Mouse (Mus musculus) granulocyte monocyte progenitor cell, adult 5-6 weeks (primary cell): ENCODE data around the gene Eif3l. TPM values are rescaled to one million over a fixed set of nuclear protein-coding genes. Genes with fewer than 3 reads are reported as not detected.

Experiments
- total RNA-seq, 2 experiments: library from RNA; stranded (forward) in 1 of 2; stranded (reverse) in 1 of 2; fragments of 200-712, 200-1000 nt in 1 of 2; fragments of >200 nt in 1 of 2; fragmentation: Nextera tagmentation in 1 of 2; gene quantifications; 2 replicates each; pipeline ENCODE4 v1.2.3; 2014 to 2017

The Eif3l gene
- total RNA-seq, 2 experiments from 2014 or later, result 235 to 310 TPM

Other genes starting within 250 kb of the Eif3l start
- gene Cdc42ep1, start 232.6 kb upstream of the Eif3l start, total RNA-seq (2014; fragmentation: Nextera tagmentation), result not detected in 2 replicates
- gene Cdc42ep1, start 232.6 kb upstream of the Eif3l start, total RNA-seq (2017), result not detected in 2 replicates
- not detected in 2 replicates for gene Lgals2, start 219.7 kb upstream of the Eif3l start, total RNA-seq (2014; fragmentation: Nextera tagmentation)
- not detected in 2 replicates for gene Lgals2, start 219.7 kb upstream of the Eif3l start, total RNA-seq (2017)
- gene Gga1, start 198.0 kb upstream of the Eif3l start, total RNA-seq (2014; fragmentation: Nextera tagmentation), result 46.3 and 48.6 TPM in 2 replicates
- 13.9 and 17.6 TPM in 2 replicates for gene Gga1, start 198.0 kb upstream of the Eif3l start, total RNA-seq (2017)
- gene Gm49510, start 175.5 kb upstream of the Eif3l start, total RNA-seq (2014; fragmentation: Nextera tagmentation), result not detected in 2 replicates
- gene Gm49510, start 175.5 kb upstream of the Eif3l start, total RNA-seq (2017), result 1.1 TPM in 1 of 2 replicates, not detected in the other
- gene Sh3bp1, start 175.4 kb upstream of the Eif3l start, total RNA-seq (2014; fragmentation: Nextera tagmentation), result 58.0 and 70.8 TPM in 2 replicates
- gene Sh3bp1, start 175.4 kb upstream of the Eif3l start, total RNA-seq (2017), result 19.3 and 29.4 TPM in 2 replicates
- 10.6 and 19.8 TPM in 2 replicates for gene Pdxp, start 161.3 kb upstream of the Eif3l start, total RNA-seq (2014; fragmentation: Nextera tagmentation)
- 4.0 and 6.4 TPM in 2 replicates for gene Pdxp, start 161.3 kb upstream of the Eif3l start, total RNA-seq (2017)
- gene Lgals1, start 148.5 kb upstream of the Eif3l start, total RNA-seq (2014; fragmentation: Nextera tagmentation), result 677 and 745 TPM in 2 replicates
- 746 and 991 TPM in 2 replicates for gene Lgals1, start 148.5 kb upstream of the Eif3l start, total RNA-seq (2017)
- gene Nol12, start 140.2 kb upstream of the Eif3l start, total RNA-seq (2014; fragmentation: Nextera tagmentation), result 34.4 and 60.8 TPM in 2 replicates
- 20.1 and 30.7 TPM in 2 replicates for gene Nol12, start 140.2 kb upstream of the Eif3l start, total RNA-seq (2017)
- gene Triobp, start 127.5 kb upstream of the Eif3l start, total RNA-seq (2014; fragmentation: Nextera tagmentation), result 44.7 and 55.4 TPM in 2 replicates
- 20.6 and 32.3 TPM in 2 replicates for gene Triobp, start 127.5 kb upstream of the Eif3l start, total RNA-seq (2017)
- gene H1f0, start 46.7 kb upstream of the Eif3l start, total RNA-seq (2014; fragmentation: Nextera tagmentation), result 10.6 and 17.0 TPM in 2 replicates
- gene H1f0, start 46.7 kb upstream of the Eif3l start, total RNA-seq (2017), result 19.6 and 24.4 TPM in 2 replicates
- 0.73 TPM in 1 of 2 replicates, not detected in the other for gene Galr3, start 33.3 kb upstream of the Eif3l start, total RNA-seq (2014; fragmentation: Nextera tagmentation)
- gene Galr3, start 33.3 kb upstream of the Eif3l start, total RNA-seq (2017), result 0.65 and 2.1 TPM in 2 replicates
- 14.5 and 21.9 TPM in 2 replicates for gene Ankrd54, start 12.3 kb upstream of the Eif3l start, total RNA-seq (2014; fragmentation: Nextera tagmentation)
- 14.0 and 20.8 TPM in 2 replicates for gene Ankrd54, start 12.3 kb upstream of the Eif3l start, total RNA-seq (2017)
- 7.6 and 13.5 TPM in 2 replicates for gene Micall1, start 33.7 kb downstream of the Eif3l start, total RNA-seq (2014; fragmentation: Nextera tagmentation)
- gene Micall1, start 33.7 kb downstream of the Eif3l start, total RNA-seq (2017), result 4.1 and 7.1 TPM in 2 replicates
- 60.5 and 134 TPM in 2 replicates for gene Polr2f, start 65.8 kb downstream of the Eif3l start, total RNA-seq (2014; fragmentation: Nextera tagmentation)
- 91.1 and 113 TPM in 2 replicates for gene Polr2f, start 65.8 kb downstream of the Eif3l start, total RNA-seq (2017)
- not detected in 2 replicates for gene 1700088E04Rik, start 66.1 kb downstream of the Eif3l start, total RNA-seq (2014; fragmentation: Nextera tagmentation)
- gene 1700088E04Rik, start 66.1 kb downstream of the Eif3l start, total RNA-seq (2017), result not detected in 2 replicates
- gene Sox10, start 90.1 kb downstream of the Eif3l start, total RNA-seq (2014; fragmentation: Nextera tagmentation), result not detected in 2 replicates
- not detected in 2 replicates for gene Sox10, start 90.1 kb downstream of the Eif3l start, total RNA-seq (2017)
- 7.8 and 11.3 TPM in 2 replicates for gene Pick1, start 154.0 kb downstream of the Eif3l start, total RNA-seq (2014; fragmentation: Nextera tagmentation)
- gene Pick1, start 154.0 kb downstream of the Eif3l start, total RNA-seq (2017), result 5.3 and 8.4 TPM in 2 replicates
- gene Gm49486, start 154.2 kb downstream of the Eif3l start, total RNA-seq (2014; fragmentation: Nextera tagmentation), result 0.83 TPM in 1 of 2 replicates, not detected in the other
- 0.52 TPM in 1 of 2 replicates, not detected in the other for gene Gm49486, start 154.2 kb downstream of the Eif3l start, total RNA-seq (2017)
- not detected in 2 replicates for gene Slc16a8, start 179.6 kb downstream of the Eif3l start, total RNA-seq (2014; fragmentation: Nextera tagmentation)
- gene Slc16a8, start 179.6 kb downstream of the Eif3l start, total RNA-seq (2017), result not detected in 2 replicates
- not detected in 2 replicates for gene Baiap2l2, start 210.4 kb downstream of the Eif3l start, total RNA-seq (2014; fragmentation: Nextera tagmentation)
- gene Baiap2l2, start 210.4 kb downstream of the Eif3l start, total RNA-seq (2017), result not detected in 2 replicates